Mouse (Mus musculus) midbrain, embryonic 16.5 days (tissue): ENCODE measurements around the gene Col4a3. TPM values are rescaled to one million over a fixed set of nuclear protein-coding genes. Genes with fewer than 3 reads are reported as not detected.

Source experiments
- ATAC-seq: fragments of 200-750 bp; cut with Nextera tagmentation; 2 replicates; pipeline ENCODE4 v1.8.0; 2017; ENCODE audit warnings: moderate TSS enrichment
- H3K27ac ChIP-seq: fragments of 300-500 bp; sonication (generic); 2 replicates; pipeline ENCODE4 v1.5.1; 2014; ENCODE audit warnings: mild to moderate bottlenecking, low read length, mixed read lengths
- H3K27me3 ChIP-seq: fragments of 300-500 bp; sonication (generic); 2 replicates; pipeline ENCODE4 v1.6.1; 2014; ENCODE audit warnings: low read depth, low read length, mixed read lengths; ENCODE audit not compliant: control insufficient read depth, insufficient read depth
- H3K36me3 ChIP-seq: fragments of 300-500 bp; sonication (generic); 2 replicates; pipeline ENCODE4 v1.6.1; 2014; ENCODE audit warnings: mild to moderate bottlenecking, low read length, moderate library complexity, mixed read lengths; ENCODE audit not compliant: control insufficient read depth, insufficient read depth
- H3K4me1 ChIP-seq: fragments of 300-500 bp; sonication (generic); 2 replicates; pipeline ENCODE4 v1.6.1; 2014; ENCODE audit warnings: mild to moderate bottlenecking, low read length, mixed read lengths; ENCODE audit not compliant: control insufficient read depth, insufficient read depth
- H3K4me2 ChIP-seq: fragments of 300-500 bp; sonication (generic); 2 replicates; pipeline ENCODE4 v1.6.1; 2014; ENCODE audit warnings: mild to moderate bottlenecking, low read length, mixed read lengths
- H3K4me3 ChIP-seq: fragments of 300-500 bp; sonication (generic); 2 replicates; pipeline ENCODE4 v1.5.1; 2014; ENCODE audit warnings: low read depth, mild to moderate bottlenecking, low read length, moderate library complexity, mixed read lengths
- H3K9ac ChIP-seq: fragments of 300-500 bp; sonication (generic); 2 replicates; pipeline ENCODE4 v1.6.1; 2014; ENCODE audit warnings: low read depth, low read length, mixed read lengths
- H3K9me3 ChIP-seq: fragments of 300-500 bp; sonication (generic); replicated peaks from 2 replicates; pipeline ENCODE4 v1.6.1; 2014; ENCODE audit warnings: mild to moderate bottlenecking, low read length, mixed read lengths; ENCODE audit not compliant: control insufficient read depth, poor library complexity, severe bottlenecking
- WGBS: fragments of 180-500 bp; shearing (Covaris S2); extraction: QIAGEN DNeasy Blood & Tissue Kit; methylation state at CpG from one replicate; pipeline ENCODE4 v1.1.7; 2014; 5-methylcytosine and 5-hydroxymethylcytosine counted together
- polyA plus RNA-seq: library from polyadenylated mRNA; unstranded; fragments of >200 nt; fragmentation: Nextera tagmentation; extraction: Ambion mirVana; gene quantifications from 2 replicates; pipeline ENCODE4 v1.2.1, GENCODE M21; 2015

Col4a3 gene
- polyA plus RNA-seq, 1 experiment from 2014 or later = 0.25 TPM

DNA sequence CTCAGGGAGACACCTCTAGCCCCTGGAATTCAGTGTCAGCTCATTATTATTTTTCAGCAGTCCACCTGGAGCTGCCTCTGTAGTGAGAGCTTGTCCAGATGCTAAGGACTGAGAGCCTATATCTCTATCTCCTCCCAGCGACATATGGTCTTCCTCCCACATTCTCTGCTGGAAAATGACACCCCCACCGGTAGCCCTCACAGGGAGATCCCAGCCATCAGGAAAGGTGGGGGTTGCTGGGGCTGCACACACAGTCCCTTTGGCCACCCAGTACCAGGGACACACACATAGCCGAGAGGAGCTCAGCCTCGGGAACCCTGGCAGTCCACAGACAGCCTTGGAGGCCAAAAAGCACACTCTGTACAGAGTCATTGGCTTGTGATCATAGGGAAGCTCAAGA, 26.5 kb upstream of the Col4a3 start:
- ATAC-seq = no peak
- H3K27me3 ChIP-seq = no peaks in the 10 kb centered on the region
- no peak overlapping the region for H3K9ac ChIP-seq
- no peak overlapping the region for H3K4me3 ChIP-seq
- H3K9me3 ChIP-seq = no peaks in the 10 kb centered on the region
- H3K4me1 ChIP-seq = no peaks in the 10 kb centered on the region
- no peak overlapping the region for H3K27ac ChIP-seq
- 91% methylated on average over 4 of the region's 4 CpGs for WGBS
- no peak overlapping the region for H3K4me2 ChIP-seq
- no peaks in the 10 kb centered on the region for H3K36me3 ChIP-seq

- H3K4me1 ChIP-seq = no peaks in the 10 kb centered on the region
- no peaks in the 10 kb centered on the region for H3K36me3 ChIP-seq
- no peak overlapping the region for H3K4me2 ChIP-seq
- ATAC-seq = no peak
- WGBS = 92% methylated on average over 4 of the region's 4 CpGs
- no peaks in the 10 kb centered on the region for H3K9me3 ChIP-seq
- no peak overlapping the region for H3K27ac ChIP-seq
- H3K9ac ChIP-seq = no peak overlapping the region
- no peak overlapping the region for H3K4me3 ChIP-seq
- H3K27me3 ChIP-seq = no peaks in the 10 kb centered on the region
These were observed 17.3 kb upstream of the Col4a3 start for GRCm38 (mm10) chr1:82569405-82569804.

DNA sequence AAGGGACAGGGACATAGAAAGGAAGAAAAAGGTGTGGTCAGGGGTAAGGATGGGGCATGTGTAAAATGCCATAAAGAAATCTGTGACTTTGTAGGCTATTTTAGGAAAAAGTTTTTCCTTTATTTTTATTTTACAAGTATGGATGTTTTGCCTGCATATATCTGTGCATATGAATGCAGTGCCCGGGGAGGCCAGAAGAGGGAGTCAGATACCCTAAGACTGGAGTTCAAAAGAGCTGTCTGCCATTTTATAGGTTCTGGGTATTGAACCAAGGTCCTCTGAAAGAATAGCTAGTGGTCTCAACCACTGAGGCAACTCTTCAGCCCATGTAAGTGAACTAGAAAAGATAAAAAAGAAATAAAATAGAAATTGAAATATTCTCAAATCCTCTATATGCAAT, 15.0 kb upstream of the Col4a3 start:
- Histone ChIP-seq H3K27me3 (no peaks in the 10 kb centered on the region), H3K4me2 (no peak overlapping the region), H3K36me3 (no peaks in the 10 kb centered on the region), H3K4me1 (no peaks in the 10 kb centered on the region), H3K9me3 (no peaks in the 10 kb centered on the region), H3K9ac (no peak overlapping the region), H3K4me3 (no peak overlapping the region), H3K27ac (no peak overlapping the region)
- ATAC-seq = no peak
- 80% methylated on average over 1 of the region's 1 CpGs for WGBS

- Histone ChIP-seq H3K27ac (no peak overlapping the region), H3K4me3 (no peak overlapping the region), H3K9me3 (no peaks in the 10 kb centered on the region), H3K36me3 (no peaks in the 10 kb centered on the region), H3K4me2 (no peak overlapping the region), H3K9ac (no peak overlapping the region), H3K27me3 (no peaks in the 10 kb centered on the region), H3K4me1 (no peaks in the 10 kb centered on the region)
- ATAC-seq = no peak
- WGBS = 86% methylated on average over 3 of the region's 3 CpGs
These were observed 11.0 kb upstream of the Col4a3 start for GRCm38 (mm10) chr1:82575681-82576080.

DNA sequence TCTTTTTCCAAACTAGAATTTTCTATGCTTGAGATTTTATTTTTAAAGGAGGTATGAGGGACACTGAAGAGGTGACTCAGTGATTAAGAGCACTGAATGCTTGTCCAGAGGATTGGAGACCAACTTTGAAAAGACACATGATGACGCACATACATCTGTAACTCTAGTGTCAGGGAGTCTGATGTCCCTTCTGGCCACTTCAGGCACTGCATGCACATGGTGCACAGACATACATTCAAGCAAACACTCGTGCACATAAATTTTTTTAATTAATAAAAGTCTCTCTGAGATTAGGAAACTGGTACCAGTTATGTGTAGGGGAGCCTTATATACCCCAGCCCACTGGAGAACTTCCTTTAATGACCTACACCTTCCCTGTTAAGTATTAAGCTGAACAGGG, 10.5 kb upstream of the Col4a3 start:
- H3K27ac ChIP-seq = no peak overlapping the region
- H3K9me3 ChIP-seq = no peaks in the 10 kb centered on the region
- no peak for ATAC-seq
- H3K36me3 ChIP-seq = no peaks in the 10 kb centered on the region
- no peak overlapping the region for H3K4me3 ChIP-seq
- no peaks in the 10 kb centered on the region for H3K4me1 ChIP-seq
- no peak overlapping the region for H3K4me2 ChIP-seq
- no peaks in the 10 kb centered on the region for H3K27me3 ChIP-seq
- no peak overlapping the region for H3K9ac ChIP-seq
- WGBS = 88% methylated on average over 2 of the region's 2 CpGs

DNA sequence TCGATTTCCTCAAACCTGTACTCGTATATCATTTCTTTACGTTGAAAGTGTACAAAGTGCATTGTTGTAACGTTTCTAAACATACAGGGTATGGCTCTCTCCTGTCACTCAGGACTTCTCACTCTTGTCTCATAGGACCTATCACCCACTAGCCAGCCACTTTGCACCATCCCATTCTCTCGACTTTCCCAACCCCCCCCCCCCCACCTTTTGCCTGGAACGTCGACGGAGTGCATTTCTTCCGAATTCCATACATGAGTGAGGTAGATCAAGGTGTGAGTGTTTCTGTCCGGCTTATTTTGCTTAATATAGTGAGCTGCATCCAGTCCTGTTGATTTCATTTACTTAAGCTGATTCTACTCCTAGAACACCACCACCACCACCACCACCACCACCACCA, 9.4 kb upstream of the Col4a3 start:
- 90% methylated on average over 10 of the region's 10 CpGs for WGBS
- ATAC-seq = no peak
- no peaks in the 10 kb centered on the region for H3K4me1 ChIP-seq
- no peak overlapping the region for H3K4me2 ChIP-seq
- no peaks in the 10 kb centered on the region for H3K36me3 ChIP-seq
- H3K4me3 ChIP-seq = no peak overlapping the region
- no peak overlapping the region for H3K27ac ChIP-seq
- no peak overlapping the region for H3K9ac ChIP-seq
- no peaks in the 10 kb centered on the region for H3K9me3 ChIP-seq
- H3K27me3 ChIP-seq = no peaks in the 10 kb centered on the region

GRCm38 (mm10) chr1:82577915-82578314, 8.8 kb upstream of the Col4a3 start:
- Histone ChIP-seq H3K9ac (no peak overlapping the region), H3K36me3 (no peaks in the 10 kb centered on the region), H3K27ac (no peak overlapping the region), H3K4me2 (no peak overlapping the region), H3K4me3 (no peak overlapping the region), H3K27me3 (no peaks in the 10 kb centered on the region), H3K9me3 (no peaks in the 10 kb centered on the region), H3K4me1 (no peaks in the 10 kb centered on the region)
- ATAC-seq = no peak
- WGBS = 86% methylated on average over 3 of the region's 3 CpGs

GRCm38 (mm10) chr1:82578320-82578719, 8.4 kb upstream of the Col4a3 start:
- H3K36me3 ChIP-seq = no peaks in the 10 kb centered on the region
- H3K27ac ChIP-seq = no peak overlapping the region
- ATAC-seq = no peak
- WGBS = 80% methylated on average over 4 of the region's 4 CpGs
- no peaks in the 10 kb centered on the region for H3K27me3 ChIP-seq
- H3K4me3 ChIP-seq = no peak overlapping the region
- no peak overlapping the region for H3K4me2 ChIP-seq
- H3K4me1 ChIP-seq = no peaks in the 10 kb centered on the region
- no peaks in the 10 kb centered on the region for H3K9me3 ChIP-seq
- no peak overlapping the region for H3K9ac ChIP-seq

- Histone ChIP-seq H3K4me1 (peaks cover 6% of the 10 kb centered on the region), H3K36me3 (no peaks in the 10 kb centered on the region), H3K9ac (no peak overlapping the region), H3K9me3 (no peaks in the 10 kb centered on the region), H3K27me3 (peaks cover 6% of the 10 kb centered on the region), H3K4me2 (no peak overlapping the region), H3K27ac (no peak overlapping the region), H3K4me3 (no peak overlapping the region)
- 73% methylated on average over 7 of the region's 7 CpGs for WGBS
- ATAC-seq = no peak
These were observed 740 bp upstream of the Col4a3 start for GRCm38 (mm10) chr1:82585981-82586380.

- no peak overlapping the region for H3K4me3 ChIP-seq
- H3K4me1 ChIP-seq = peaks cover 6% of the 10 kb centered on the region
- no peak overlapping the region for H3K27ac ChIP-seq
- no peak overlapping the region for H3K9ac ChIP-seq
- ATAC-seq = no peak
- H3K36me3 ChIP-seq = no peaks in the 10 kb centered on the region
- WGBS = 83% methylated on average over 4 of the region's 4 CpGs
- no peaks in the 10 kb centered on the region for H3K9me3 ChIP-seq
- peaks cover 6% of the 10 kb centered on the region for H3K27me3 ChIP-seq
- H3K4me2 ChIP-seq = no peak overlapping the region
These were observed 3.5 kb downstream of the Col4a3 start for GRCm38 (mm10) chr1:82590266-82590665.
